Mouse (Mus musculus) midbrain, embryonic 14.5 days (tissue): ENCODE data around the gene Rnf40. TPM values are rescaled to one million over a fixed set of nuclear protein-coding genes. Genes with fewer than 3 reads are reported as not detected.
A peak's percentile ranks its signal among the peaks of the same experiment; 100 is the strongest.

Experiments used
- ATAC-seq: fragments of 200-750 bp; cut with Nextera tagmentation; 2 replicates; pipeline ENCODE4 v1.8.0; 2017; ENCODE audit warnings: moderate number of reproducible peaks, moderate library complexity; ENCODE audit not compliant: low FRiP score, low TSS enrichment
- DNase-seq: peaks from one replicate; pipeline ENCODE4 v3.0.0-alpha.2; 2015
- H3K27ac ChIP-seq: fragments of 300-500 bp; sonication (generic); replicated peaks from 2 replicates; pipeline ENCODE4 v1.5.1; 2014; ENCODE audit warnings: mild to moderate bottlenecking, low read depth, low read length, moderate library complexity
- H3K27me3 ChIP-seq: fragments of 300-500 bp; sonication (generic); 2 replicates; pipeline ENCODE4 v1.6.1; 2014; ENCODE audit warnings: low read length, control low read depth, mixed read lengths; ENCODE audit not compliant: control insufficient read depth, insufficient read depth
- H3K36me3 ChIP-seq: fragments of 300-500 bp; sonication (generic); 2 replicates; pipeline ENCODE4 v1.6.1; 2014; ENCODE audit warnings: low read length, control low read depth; ENCODE audit not compliant: control insufficient read depth, insufficient read depth
- H3K4me1 ChIP-seq: fragments of 300-500 bp; sonication (generic); 2 replicates; pipeline ENCODE4 v1.6.1; 2014; ENCODE audit warnings: mild to moderate bottlenecking, antibody characterized with exemption, low read length, control low read depth; ENCODE audit not compliant: control insufficient read depth, insufficient read depth
- H3K4me2 ChIP-seq: fragments of 300-500 bp; sonication (generic); 2 replicates; pipeline ENCODE4 v1.6.1; 2014; ENCODE audit warnings: mild to moderate bottlenecking, low read length, moderate library complexity
- H3K4me3 ChIP-seq: fragments of 300-500 bp; sonication (generic); replicated peaks from 2 replicates; pipeline ENCODE4 v1.5.1; 2014; ENCODE audit warnings: low read depth, low read length
- H3K9ac ChIP-seq: fragments of 300-500 bp; sonication (generic); replicated peaks from 2 replicates; pipeline ENCODE4 v1.6.1; 2014; ENCODE audit warnings: mild to moderate bottlenecking, low read length, moderate library complexity
- H3K9me3 ChIP-seq: fragments of 300-500 bp; sonication (generic); 2 replicates; pipeline ENCODE4 v1.6.1; 2016; ENCODE audit warnings: low read length, control low read depth, mixed read lengths; ENCODE audit not compliant: control insufficient read depth
- WGBS: fragments of 180-500 bp; shearing (Covaris S2); extraction: QIAGEN DNeasy Blood & Tissue Kit; methylation state at CpG from one replicate; pipeline ENCODE4 v1.1.7; 2014; 5-methylcytosine and 5-hydroxymethylcytosine counted together
- polyA plus RNA-seq: library from polyadenylated mRNA; unstranded; fragments of >200 nt; fragmentation: Nextera tagmentation; extraction: Ambion mirVana; gene quantifications from 2 replicates; pipeline ENCODE4 v1.2.1, GENCODE M21; 2014

The Rnf40 gene
- polyA plus RNA-seq, 1 experiment from 2014 or later: 45.0 TPM

DNA sequence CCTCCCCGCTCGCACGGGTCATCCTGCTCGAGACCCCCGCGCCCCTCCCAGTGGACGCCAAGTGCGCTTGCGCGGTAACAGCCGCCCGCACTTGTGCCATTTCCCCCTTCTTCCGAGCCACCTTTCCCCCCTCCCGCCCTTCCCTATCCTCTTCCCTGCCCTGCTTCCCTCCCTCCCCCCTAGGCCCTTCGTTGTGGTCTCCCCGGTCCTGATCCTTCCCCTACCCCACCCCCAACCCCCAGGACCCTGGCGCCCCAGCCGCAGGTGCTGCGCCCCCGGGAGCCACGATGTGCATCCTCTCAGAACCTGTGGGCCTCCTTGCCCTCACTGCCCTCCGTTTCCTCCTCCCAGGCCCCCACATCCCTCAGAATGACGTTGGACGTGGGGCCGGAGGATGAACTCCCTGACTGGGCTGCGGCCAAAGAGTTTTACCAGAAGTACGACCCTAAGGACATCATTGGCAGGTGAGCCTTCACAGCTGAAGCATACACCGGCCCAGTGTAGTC is 15.0 kb upstream of the Rnf40 start:
- H3K9ac ChIP-seq: peak overlapping the region; percentile 85
- WGBS: 1% methylated on average over 28 of the region's 28 CpGs
- H3K4me2 ChIP-seq: peak overlapping the region; percentile 79
- no peaks in the 10 kb centered on the region for H3K27me3 ChIP-seq
- H3K4me1 ChIP-seq: peaks cover 20% of the 10 kb centered on the region
- peaks cover 28% of the 10 kb centered on the region for H3K36me3 ChIP-seq
- H3K9me3 ChIP-seq: no peaks in the 10 kb centered on the region
- DNase-seq: no peak
- no peak for ATAC-seq
- H3K4me3 ChIP-seq: peak overlapping the region; percentile 69
- peak overlapping the region; percentile 81 for H3K27ac ChIP-seq

DNA sequence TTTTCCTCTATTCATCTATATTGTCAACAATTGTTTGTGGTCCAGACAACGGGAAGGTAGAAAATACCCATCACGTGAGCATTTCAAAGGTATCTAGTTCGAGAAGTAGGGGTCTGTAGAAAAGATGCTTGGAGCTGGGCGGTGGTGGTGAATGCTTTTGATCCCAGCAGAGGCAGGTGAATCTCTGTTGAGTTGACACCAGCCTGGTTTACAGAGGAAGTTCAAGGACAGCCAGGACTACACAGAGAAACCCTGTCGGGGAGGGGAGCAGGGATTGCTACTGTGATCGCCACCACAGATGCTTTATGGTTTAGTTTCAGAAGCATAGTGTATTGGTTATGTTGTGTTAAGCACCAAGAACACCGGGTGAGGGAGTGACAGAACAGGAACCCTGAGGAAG is 14.5 kb upstream of the Rnf40 start:
- peaks cover 25% of the 10 kb centered on the region for H3K36me3 ChIP-seq
- peak overlapping the region; percentile 69 for H3K4me3 ChIP-seq
- peaks cover 20% of the 10 kb centered on the region for H3K4me1 ChIP-seq
- H3K27ac ChIP-seq: peak overlapping the region; percentile 81
- DNase-seq (no peak), ATAC-seq (no peak)
- no peaks in the 10 kb centered on the region for H3K27me3 ChIP-seq
- H3K9me3 ChIP-seq: no peaks in the 10 kb centered on the region
- H3K4me2 ChIP-seq: peak overlapping the region; percentile 79
- peak overlapping the region; percentile 85 for H3K9ac ChIP-seq
- 27% methylated on average over 7 of the region's 7 CpGs for WGBS

DNA sequence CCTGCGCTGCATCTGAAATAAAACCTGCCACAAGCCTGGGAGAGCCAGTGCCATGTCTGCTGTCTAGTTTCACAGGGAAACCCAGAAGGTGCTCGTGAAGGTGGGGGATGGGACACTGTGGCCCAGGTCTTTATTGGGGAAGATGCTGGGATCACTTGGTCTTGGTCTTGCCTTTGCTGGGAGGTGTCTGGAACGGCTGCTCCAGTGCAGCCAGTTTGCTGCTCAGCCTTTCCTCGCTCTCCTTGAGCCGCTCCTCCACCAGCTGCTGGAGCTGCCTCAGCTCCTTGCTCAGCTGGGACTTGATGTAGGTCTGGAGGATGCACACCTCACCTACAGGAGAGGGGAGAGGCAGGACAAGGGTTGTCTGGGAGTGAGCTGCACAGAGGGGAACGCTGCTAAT is 5.3 kb upstream of the Rnf40 start:
- Histone ChIP-seq H3K9ac (no peak overlapping the region), H3K4me1 (0 out of 2 replicates have a peak, but pooled peaks cover 7% of the 10 kb centered on the region), H3K36me3 (peaks cover 63% of the 10 kb centered on the region), H3K9me3 (no peaks in the 10 kb centered on the region), H3K4me2 (no peak overlapping the region), H3K27ac (no peak overlapping the region), H3K27me3 (no peaks in the 10 kb centered on the region), H3K4me3 (no peak overlapping the region)
- ATAC-seq (no peak), DNase-seq (no peak)
- 98% methylated on average over 6 of the region's 6 CpGs for WGBS

DNA sequence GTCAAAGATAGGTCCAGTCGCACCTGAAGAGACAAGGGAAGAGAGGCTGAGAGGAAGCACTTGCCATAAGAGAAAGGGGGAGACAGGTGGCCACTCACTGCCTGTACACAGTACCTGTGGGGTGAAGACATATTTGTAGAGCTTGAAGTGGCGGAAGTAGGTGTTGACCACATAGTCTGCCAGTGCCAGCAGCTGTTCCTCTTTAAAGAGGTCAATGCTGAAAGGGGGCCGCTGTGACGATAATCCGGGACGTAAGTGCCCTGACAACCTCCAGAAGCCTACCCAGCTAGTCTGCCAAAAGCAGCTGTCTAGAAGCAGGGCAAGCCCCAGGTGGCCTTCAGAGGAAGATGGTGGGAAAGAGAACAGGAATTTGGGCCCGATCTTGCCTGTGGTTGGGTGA is 3.5 kb upstream of the Rnf40 start:
- H3K4me2 ChIP-seq: no peak overlapping the region
- H3K9ac ChIP-seq: no peak overlapping the region
- H3K4me3 ChIP-seq: no peak overlapping the region
- DNase-seq: no peak
- H3K9me3 ChIP-seq: no peaks in the 10 kb centered on the region
- H3K27ac ChIP-seq: no peak overlapping the region
- no peak for ATAC-seq
- WGBS: 84% methylated on average over 7 of the region's 7 CpGs
- H3K4me1 ChIP-seq: peaks cover 14% of the 10 kb centered on the region; the same call in 1 of the 2 replicates
- no peaks in the 10 kb centered on the region for H3K27me3 ChIP-seq
- H3K36me3 ChIP-seq: peaks cover 57% of the 10 kb centered on the region

DNA sequence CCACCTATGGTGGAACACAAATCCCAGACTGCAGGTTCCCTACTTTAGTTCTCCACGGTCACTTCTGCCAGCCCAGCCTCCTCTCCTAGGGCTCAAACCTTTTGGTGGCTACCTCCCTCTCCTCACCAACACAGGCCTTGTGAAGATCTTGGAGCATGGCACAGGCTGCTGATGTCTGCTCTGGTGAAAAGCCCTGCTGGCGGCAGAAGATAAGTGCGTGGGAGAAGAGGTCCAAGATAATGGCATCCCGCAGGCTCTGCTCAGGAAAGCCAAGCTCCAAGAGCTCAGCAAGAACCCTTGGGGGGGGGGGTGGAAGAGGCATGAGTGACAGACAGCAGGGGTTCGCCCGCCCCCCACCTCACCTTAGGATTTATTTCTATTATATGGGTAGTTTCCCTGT is 2.4 kb upstream of the Rnf40 start:
- no peak for ATAC-seq
- 91% methylated on average over 6 of the region's 6 CpGs for WGBS

DNA sequence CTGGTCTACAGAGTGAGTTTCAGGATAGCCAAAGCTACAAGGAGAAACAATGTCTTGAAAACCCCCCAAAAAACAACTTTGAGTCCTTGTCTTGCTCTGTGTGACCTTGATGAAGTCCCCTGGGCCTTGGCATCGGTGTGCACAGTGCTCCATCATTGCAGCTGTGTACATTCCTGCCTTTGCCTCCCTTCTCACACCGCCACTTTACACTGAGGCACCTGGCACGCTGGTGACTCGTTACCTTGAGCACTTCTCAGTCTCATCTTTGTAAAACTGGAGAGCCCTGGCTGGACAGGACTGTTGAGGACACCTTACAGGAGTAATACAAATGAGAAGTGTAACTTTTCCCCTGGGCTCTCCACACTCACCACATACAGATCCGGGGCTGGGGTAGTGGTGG is 1.4 kb upstream of the Rnf40 start:
- no peaks in the 10 kb centered on the region for H3K27me3 ChIP-seq
- peak overlapping the region; percentile 89 for H3K4me2 ChIP-seq
- ATAC-seq (no peak), DNase-seq (no peak)
- no peak overlapping the region for H3K9ac ChIP-seq
- WGBS: 82% methylated on average over 5 of the region's 5 CpGs
- H3K9me3 ChIP-seq: no peaks in the 10 kb centered on the region
- no peak overlapping the region for H3K27ac ChIP-seq
- peak overlapping the region; percentile 89; the same call in 1 of the 2 replicates for H3K4me3 ChIP-seq
- peaks cover 14% of the 10 kb centered on the region; the same call in 1 of the 2 replicates for H3K4me1 ChIP-seq
- H3K36me3 ChIP-seq: peaks cover 57% of the 10 kb centered on the region

More for the DNA sequence above, 2.4 kb upstream of the Rnf40 start:
- H3K27ac ChIP-seq: no peak overlapping the region
- no peak overlapping the region for H3K4me2 ChIP-seq
- H3K9ac ChIP-seq: no peak overlapping the region
- H3K4me1 ChIP-seq: peaks cover 14% of the 10 kb centered on the region; the same call in 1 of the 2 replicates
- H3K4me3 ChIP-seq: no peak overlapping the region
- peaks cover 56% of the 10 kb centered on the region for H3K36me3 ChIP-seq
- no peaks in the 10 kb centered on the region for H3K27me3 ChIP-seq
- DNase-seq: no peak
- H3K9me3 ChIP-seq: no peaks in the 10 kb centered on the region

DNA sequence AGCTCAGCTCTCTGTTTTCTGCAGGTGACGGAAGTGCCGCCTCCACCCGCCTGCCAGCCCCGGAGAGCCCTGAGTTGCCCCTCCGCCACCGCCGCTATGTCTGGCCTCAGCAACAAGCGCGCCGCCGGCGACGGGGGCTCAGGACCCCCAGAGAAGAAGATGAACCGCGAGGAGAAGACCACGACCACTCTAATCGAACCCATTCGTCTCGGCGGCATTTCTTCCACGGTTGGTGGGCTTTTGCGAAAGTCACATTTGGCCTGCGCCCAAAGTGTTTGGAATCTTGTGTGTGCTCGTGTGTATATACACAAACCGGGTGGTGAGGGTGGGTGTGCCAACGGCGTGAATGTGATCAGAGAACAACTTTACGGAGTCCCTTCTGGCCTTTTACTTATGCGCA is 334 bp downstream of the Rnf40 start:
- H3K4me1 ChIP-seq: peaks cover 14% of the 10 kb centered on the region; the same call in 1 of the 2 replicates
- WGBS: 6% methylated on average over 29 of the region's 29 CpGs
- H3K9ac ChIP-seq: peak overlapping the region; percentile 74
- peak overlapping the region; percentile 89 for H3K4me3 ChIP-seq
- DNase-seq (no peak), ATAC-seq (no peak)
- H3K36me3 ChIP-seq: peaks cover 57% of the 10 kb centered on the region
- H3K27ac ChIP-seq: peak overlapping the region; percentile 68
- no peaks in the 10 kb centered on the region for H3K9me3 ChIP-seq
- no peaks in the 10 kb centered on the region for H3K27me3 ChIP-seq
- H3K4me2 ChIP-seq: peak overlapping the region; percentile 89

DNA sequence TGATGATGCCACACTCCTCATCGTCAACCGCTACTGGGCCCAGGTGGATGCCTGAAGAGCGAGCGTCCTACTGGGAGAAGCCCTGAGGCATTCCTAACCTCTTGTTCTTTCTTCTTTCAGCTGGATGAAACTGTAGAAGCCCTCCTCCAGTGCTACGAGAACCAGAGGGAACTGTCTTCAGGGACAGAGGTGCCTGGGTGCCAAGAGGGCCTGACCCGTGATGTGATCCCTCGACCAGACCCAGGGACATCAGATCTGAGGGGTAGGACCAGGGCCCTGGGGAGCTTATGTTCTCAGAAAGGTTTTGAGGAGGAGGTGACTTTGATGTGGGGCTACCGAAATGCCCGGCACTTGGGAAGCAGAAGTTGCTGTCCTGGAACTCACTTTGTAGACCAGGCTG is 1.1 kb downstream of the Rnf40 start:
- H3K27ac ChIP-seq: no peak overlapping the region
- peaks cover 58% of the 10 kb centered on the region for H3K36me3 ChIP-seq
- no peaks in the 10 kb centered on the region for H3K9me3 ChIP-seq
- WGBS: 92% methylated on average over 9 of the region's 9 CpGs
- no peak overlapping the region for H3K9ac ChIP-seq
- H3K27me3 ChIP-seq: no peaks in the 10 kb centered on the region
- H3K4me1 ChIP-seq: peaks cover 14% of the 10 kb centered on the region; the same call in 1 of the 2 replicates
- no peak for DNase-seq
- peak overlapping the region; percentile 89 for H3K4me3 ChIP-seq
- peak overlapping the region; percentile 89 for H3K4me2 ChIP-seq
- no peak for ATAC-seq

DNA sequence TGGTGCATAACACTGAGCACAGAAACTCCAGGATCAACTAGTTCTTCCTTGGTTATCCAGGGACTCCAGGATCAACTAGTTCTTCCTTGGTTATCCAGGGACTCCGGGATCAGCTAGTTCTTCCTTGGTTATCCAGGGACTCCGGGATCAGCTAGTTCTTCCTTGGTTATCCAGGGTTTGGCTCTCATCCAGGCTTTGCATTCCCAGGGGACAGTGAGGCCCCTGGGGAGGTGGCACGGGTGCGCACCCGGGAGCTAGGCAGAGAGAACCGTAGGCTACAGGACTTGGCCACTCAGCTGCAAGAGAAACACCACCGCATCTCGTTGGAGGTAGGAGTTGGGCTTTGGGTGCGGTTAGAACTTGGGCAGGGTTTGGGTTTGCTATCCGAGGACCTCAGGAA is 2.5 kb downstream of the Rnf40 start:
- no peak overlapping the region for H3K27ac ChIP-seq
- no peaks in the 10 kb centered on the region for H3K27me3 ChIP-seq
- H3K36me3 ChIP-seq: peaks cover 66% of the 10 kb centered on the region
- H3K9me3 ChIP-seq: no peaks in the 10 kb centered on the region
- DNase-seq: no peak
- ATAC-seq: no peak
- 95% methylated on average over 10 of the region's 10 CpGs for WGBS
- no peak overlapping the region for H3K4me3 ChIP-seq
- peaks cover 14% of the 10 kb centered on the region; the same call in 1 of the 2 replicates for H3K4me1 ChIP-seq
- no peak overlapping the region for H3K9ac ChIP-seq
- no peak overlapping the region for H3K4me2 ChIP-seq
